Mouse (Mus musculus) cortical plate, adult 2 months (tissue): ENCODE results near the gene Dnah7c. TPM values are rescaled to one million over a fixed set of nuclear protein-coding genes. Genes with fewer than 3 reads are reported as not detected.
"Not testable (repeated sequence)": the region's sequence is repeated elsewhere in the genome, so short reads cannot be mapped to it uniquely, and the experiment has no call there.

Source experiments
- H3K27ac ChIP-seq: fragments of 200-500 bp; 2 replicates; pipeline ENCODE4 v1.5.1; 2012; ENCODE audit warnings: low read length, control low read depth, inconsistent platforms; ENCODE audit not compliant: insufficient read depth
- H3K4me1 ChIP-seq: fragments of 200-500 bp; 2 replicates; pipeline ENCODE4 v1.6.1; 2011; ENCODE audit warnings: low read length; ENCODE audit not compliant: control insufficient read depth, insufficient read depth
- H3K4me3 ChIP-seq: fragments of 200-500 bp; 2 replicates; pipeline ENCODE4 v1.5.1; 2011; ENCODE audit warnings: mild to moderate bottlenecking, low read length, control low read depth; ENCODE audit not compliant: insufficient read depth
- CTCF ChIP-seq: fragments of 200-500 bp; IDR thresholded peaks from 2 replicates; pipeline ENCODE4 v1.5.1; 2011; ENCODE audit warnings: mild to moderate bottlenecking, control low read depth, low read length; ENCODE audit not compliant: insufficient read depth; ENCODE audit errors: extremely low read depth
- POLR2A ChIP-seq: fragments of 200-500 bp; IDR thresholded peaks from 2 replicates; pipeline ENCODE4 v1.6.1; 2011; ENCODE audit warnings: mild to moderate bottlenecking, low read length, control low read depth; ENCODE audit not compliant: insufficient read depth; ENCODE audit errors: extremely low read depth
- polyA plus RNA-seq: library from polyadenylated mRNA; depleted of rRNA; stranded (reverse); fragments of >200 nt; gene quantifications from 2 replicates; pipeline ENCODE4 v1.2.3, GENCODE M21; 2012

The Dnah7c gene
- polyA plus RNA-seq, 1 experiment: 0.44 TPM

- H3K27ac ChIP-seq, H3K4me1 ChIP-seq, H3K4me3 ChIP-seq: not testable (repeated sequence)
Measured at GRCm38 (mm10) chr1:46770077-46770695, 344.8 kb downstream of the Dnah7c start.

DNA sequence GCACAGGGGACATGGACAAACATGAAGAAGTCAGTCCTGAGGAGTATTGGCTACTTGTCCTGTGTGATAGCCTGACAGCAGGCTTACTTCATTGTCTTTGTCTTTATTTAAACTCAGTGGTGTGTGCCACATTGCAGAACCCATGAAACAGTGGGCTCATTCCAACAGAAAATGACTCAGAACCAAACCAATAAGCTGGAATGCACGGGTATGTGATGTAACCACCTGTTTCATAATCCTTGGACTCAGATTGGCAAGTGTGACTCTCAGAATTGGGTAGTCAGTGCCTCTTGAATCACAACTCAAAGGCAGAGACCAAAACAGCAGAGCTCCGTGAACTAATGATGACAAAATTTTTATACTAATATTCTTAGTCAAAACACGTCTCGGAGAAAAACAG, 356.8 kb downstream of the Dnah7c start:
- H3K4me1 ChIP-seq, H3K27ac ChIP-seq, H3K4me3 ChIP-seq: not testable (repeated sequence)

DNA sequence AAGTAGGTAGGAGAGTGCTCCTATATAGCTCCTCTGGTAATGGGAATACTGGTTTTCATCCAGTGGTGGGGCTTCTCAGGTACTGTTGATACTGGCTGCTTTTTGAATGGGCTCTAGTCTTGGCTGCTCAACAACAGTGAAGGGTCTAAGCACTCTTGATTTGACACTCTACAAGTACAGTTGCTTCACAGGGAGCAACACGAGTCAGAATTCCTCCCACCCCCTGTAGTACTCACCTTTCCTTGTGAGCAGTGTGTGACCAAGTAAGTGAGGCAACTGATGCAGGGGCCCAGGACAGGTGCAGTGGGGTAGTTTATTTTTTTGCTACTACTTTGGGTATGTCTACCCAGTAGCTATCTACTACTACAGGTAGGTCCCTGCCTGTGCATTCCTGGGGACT, 379.7 kb downstream of the Dnah7c start:
- no peak for TF ChIP-seq CTCF
- no peak for TF ChIP-seq POLR2A
- Histone ChIP-seq H3K27ac (no peak overlapping the region), H3K4me1 (no peaks in the 10 kb centered on the region), H3K4me3 (no peak overlapping the region)

DNA sequence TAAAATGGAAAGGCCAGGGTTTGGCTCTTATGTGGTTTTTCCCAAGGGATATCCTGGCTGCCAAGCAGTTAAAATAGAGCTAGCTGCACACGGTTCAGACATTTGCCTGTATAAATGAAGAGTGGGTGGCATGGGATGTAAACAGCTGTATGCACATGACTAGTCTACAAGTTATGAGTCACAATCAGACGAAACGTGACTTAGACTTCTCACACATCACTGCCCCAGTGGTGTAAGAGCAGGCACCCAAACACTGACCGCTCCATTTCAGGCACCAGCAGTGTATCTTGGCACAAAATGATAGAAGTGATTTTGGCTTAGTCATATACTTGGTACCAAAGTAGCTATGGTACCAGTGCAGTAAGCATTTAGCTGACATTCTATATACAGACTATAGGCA, 383.2 kb downstream of the Dnah7c start:
- not testable (repeated sequence) for H3K4me1 ChIP-seq, H3K4me3 ChIP-seq, H3K27ac ChIP-seq

DNA sequence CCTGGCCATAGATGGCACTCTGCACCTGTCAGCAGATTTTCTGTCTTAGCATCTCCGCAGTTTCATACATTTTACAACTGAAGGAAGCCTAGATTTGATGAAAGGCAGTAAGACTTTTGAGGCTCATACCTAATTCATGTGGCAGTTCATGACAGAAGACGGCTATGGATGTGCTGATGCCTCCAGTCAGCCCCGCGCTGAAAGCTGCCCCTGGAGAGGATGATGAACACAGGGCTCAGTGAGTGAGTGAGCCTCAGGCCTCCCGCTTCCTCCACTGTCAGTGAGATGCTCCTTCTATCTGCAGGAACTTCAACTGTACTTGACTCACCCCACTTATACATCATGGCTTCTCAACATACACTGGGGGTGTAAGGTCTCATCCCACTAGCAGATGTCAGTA, 392.5 kb downstream of the Dnah7c start:
- H3K27ac ChIP-seq: no peak overlapping the region
- no peaks in the 10 kb centered on the region for H3K4me1 ChIP-seq
- H3K4me3 ChIP-seq: no peak overlapping the region
- TF ChIP-seq CTCF (no peak), POLR2A (no peak)

GRCm38 (mm10) chr1:46822256-46822972, 397.0 kb downstream of the Dnah7c start:
- TF ChIP-seq CTCF (no peak), POLR2A (no peak)
- no peak overlapping the region for H3K4me3 ChIP-seq
- no peak overlapping the region for H3K27ac ChIP-seq
- H3K4me1 ChIP-seq: no peaks in the 10 kb centered on the region; the same call in 1 of the 2 replicates

- Histone ChIP-seq H3K4me3 (no peak overlapping the region), H3K27ac (no peak overlapping the region), H3K4me1 (no peaks in the 10 kb centered on the region; the same call in 1 of the 2 replicates)
- no peak for TF ChIP-seq CTCF
- no peak for TF ChIP-seq POLR2A
Measured at GRCm38 (mm10) chr1:46830066-46830843, 404.9 kb downstream of the Dnah7c start.

DNA sequence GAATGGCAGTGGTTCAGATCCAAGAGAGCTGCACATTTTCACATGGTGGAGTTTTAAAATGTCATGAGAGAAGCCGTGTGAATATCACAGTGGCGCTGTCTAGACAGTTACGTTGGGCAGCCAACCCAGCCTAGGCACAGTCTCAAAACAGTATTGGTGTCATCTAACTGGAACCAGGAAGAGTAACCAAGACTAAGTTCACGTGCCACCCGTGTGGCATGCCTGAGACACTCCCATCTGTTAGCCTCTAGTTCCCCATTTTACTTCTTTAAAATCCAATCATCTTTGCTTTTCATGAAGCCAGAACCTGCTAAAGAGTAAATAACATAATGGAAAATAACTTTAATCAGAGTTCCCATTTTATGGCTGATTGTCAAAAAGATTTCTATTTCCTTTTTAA, 406.5 kb downstream of the Dnah7c start:
- no peak overlapping the region for H3K4me3 ChIP-seq
- no peak for TF ChIP-seq CTCF
- no peak for TF ChIP-seq POLR2A
- H3K4me1 ChIP-seq: no peaks in the 10 kb centered on the region
- H3K27ac ChIP-seq: no peak overlapping the region

DNA sequence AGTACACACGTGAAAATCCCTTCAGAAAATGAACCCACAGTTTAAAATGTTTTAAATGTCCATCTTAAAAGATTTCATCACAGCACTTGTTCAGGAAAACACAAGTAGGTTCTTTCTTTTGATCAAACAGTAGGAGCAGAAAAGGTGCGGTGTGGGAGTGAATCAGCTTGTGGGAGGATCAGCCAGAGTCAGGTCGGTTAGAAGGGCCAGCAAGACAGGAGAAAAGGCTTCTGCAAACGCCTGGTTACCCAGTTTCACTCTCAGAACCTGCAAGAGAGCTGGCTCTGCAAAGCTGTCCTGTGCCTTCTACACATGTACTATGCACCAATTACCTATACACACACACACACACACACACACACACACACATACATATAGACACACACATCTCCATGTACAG, 418.0 kb downstream of the Dnah7c start:
- no peak overlapping the region for H3K27ac ChIP-seq
- TF ChIP-seq POLR2A: no peak
- no peak overlapping the region for H3K4me3 ChIP-seq
- H3K4me1 ChIP-seq: peaks cover 6% of the 10 kb centered on the region

- H3K4me1 ChIP-seq: peaks cover 6% of the 10 kb centered on the region
- H3K4me3 ChIP-seq: no peak overlapping the region
- TF ChIP-seq POLR2A: no peak
- no peak for TF ChIP-seq CTCF
- H3K27ac ChIP-seq: no peak overlapping the region
Measured at GRCm38 (mm10) chr1:46844281-46844680, 418.9 kb downstream of the Dnah7c start.
